Mouse (Mus musculus): ENCODE measurements around the gene Fam24a.

GRCm38 (mm10) chr7:131371470-131371860 is 37.8 kb downstream of the Fam24a start:
- TF ChIP-seq EP300 (IDR thresholded peaks at IDR 0.05; ENCODE audit: low read depth in 1 of 2, low read length in 2 of 2) (no peak), POLR2A (IDR thresholded peaks at IDR 0.05; ENCODE audit: control insufficient read depth in 1 of 2, insufficient read depth in 1 of 2, low read depth in 1 of 2, low read length in 2 of 2, poor library complexity in 1 of 2) (no peak), ZKSCAN1 (IDR thresholded peaks at IDR 0.05; ENCODE audit: low read depth, low read length) (no peak), MEF2A (IDR thresholded peaks at IDR 0.05; ENCODE audit: extremely low read depth, insufficient replicate concordance, low read depth, low read length, poor library complexity, severe bottlenecking) (no peak)

All from MEL (cell line).